Comparison of ENCODE assay signal across 8 mouse cellular contexts in genomic region chr11:60107449-60107848, GRCm38 (mm10). TPM values are rescaled to one million over a fixed set of nuclear protein-coding genes. Genes with fewer than 3 reads are reported as not detected.
DNase-seq lines count a peak whose midpoint lies in the region; ATAC-seq lines count a peak whose summit lies in the region.

No protein-coding gene starts in this region.

- no peaks in the 10 kb centered on the region for H3K27me3 ChIP-seq in heart, embryonic 13.5 days (replicated peaks)
- H3K27me3 ChIP-seq in midbrain, embryonic 10.5 days (ENCODE audit: low read depth, poor library complexity, severe bottlenecking): no peaks in the 10 kb centered on the region
- no peaks in the 10 kb centered on the region for H3K27me3 ChIP-seq in midbrain, embryonic 11.5 days (ENCODE audit: control insufficient read depth, insufficient read depth, low read length)
- H3K27me3 ChIP-seq in limb, embryonic 12.5 days: no peaks in the 10 kb centered on the region
- H3K27me3 ChIP-seq in stomach, embryonic 15.5 days (replicated peaks): no peaks in the 10 kb centered on the region

- peak overlapping the region; percentile 88; the same call in 1 of the 2 replicates for H3K4me3 ChIP-seq in heart, embryonic 13.5 days
- peak overlapping the region; percentile 99 for H3K4me3 ChIP-seq in midbrain, embryonic 10.5 days
- H3K4me3 ChIP-seq in midbrain, embryonic 11.5 days (ENCODE audit: low read depth, low read length): no peak overlapping the region
- peak overlapping the region; percentile 100; the same call in 1 of the 2 replicates for H3K4me3 ChIP-seq in limb, embryonic 12.5 days (replicated peaks)
- H3K4me3 ChIP-seq in stomach, embryonic 15.5 days (replicated peaks): no peak overlapping the region

- peak overlapping the region; percentile 99 for H3K27ac ChIP-seq in heart, embryonic 13.5 days (replicated peaks)
- peak overlapping the region; percentile 39; the same call in 1 of the 2 replicates for H3K27ac ChIP-seq in midbrain, embryonic 10.5 days (replicated peaks)
- H3K27ac ChIP-seq in midbrain, embryonic 11.5 days (ENCODE audit: low read depth, low read length): no peak overlapping the region
- H3K27ac ChIP-seq in limb, embryonic 12.5 days: peak overlapping the region; percentile 99
- peak overlapping the region; percentile 98 for H3K27ac ChIP-seq in stomach, embryonic 15.5 days

- peaks cover 76% of the 10 kb centered on the region for H3K4me1 ChIP-seq in heart, embryonic 13.5 days
- H3K4me1 ChIP-seq in midbrain, embryonic 10.5 days: peaks cover 72% of the 10 kb centered on the region
- H3K4me1 ChIP-seq in midbrain, embryonic 11.5 days (ENCODE audit: control insufficient read depth, insufficient read depth, low read length): peaks cover 31% of the 10 kb centered on the region
- H3K4me1 ChIP-seq in limb, embryonic 12.5 days (replicated peaks): peaks cover 63% of the 10 kb centered on the region
- peaks cover 60% of the 10 kb centered on the region for H3K4me1 ChIP-seq in stomach, embryonic 15.5 days

- DNase-seq in heart, adult 9 months (ENCODE audit: low spot score in 2 of 2): no peak
- DNase-seq in midbrain, embryonic 10.5 days (ENCODE audit: low spot score): no peak
- DNase-seq in midbrain, embryonic 11.5 days (ENCODE audit: low spot score, missing footprints): no peak
- no peak for DNase-seq in adrenal gland, postnatal 14 days
- no peak for DNase-seq in kidney, adult 18-20 months

- peak overlapping the region; percentile 99 for H3K9ac ChIP-seq in heart, embryonic 13.5 days
- H3K9ac ChIP-seq in midbrain, embryonic 11.5 days (ENCODE audit: low read length): no peak overlapping the region
- no peak overlapping the region; the same call in 1 of the 2 replicates for H3K9ac ChIP-seq in limb, embryonic 12.5 days (replicated peaks)
- no peak overlapping the region for H3K9ac ChIP-seq in stomach, embryonic 15.5 days

- no peaks in the 10 kb centered on the region for H3K36me3 ChIP-seq in heart, embryonic 13.5 days
- H3K36me3 ChIP-seq in midbrain, embryonic 10.5 days: no peaks in the 10 kb centered on the region
- H3K36me3 ChIP-seq in midbrain, embryonic 11.5 days (ENCODE audit: control insufficient read depth, insufficient read depth, low read length): no peaks in the 10 kb centered on the region
- no peaks in the 10 kb centered on the region for H3K36me3 ChIP-seq in limb, embryonic 12.5 days
- no peaks in the 10 kb centered on the region for H3K36me3 ChIP-seq in stomach, embryonic 15.5 days

- H3K9me3 ChIP-seq in heart, embryonic 13.5 days: no peaks in the 10 kb centered on the region
- no peaks in the 10 kb centered on the region for H3K9me3 ChIP-seq in midbrain, embryonic 10.5 days (replicated peaks)
- H3K9me3 ChIP-seq in midbrain, embryonic 11.5 days (ENCODE audit: control insufficient read depth, low read length): no peaks in the 10 kb centered on the region
- H3K9me3 ChIP-seq in limb, embryonic 12.5 days: no peaks in the 10 kb centered on the region
- no peaks in the 10 kb centered on the region for H3K9me3 ChIP-seq in stomach, embryonic 15.5 days

- WGBS in heart, embryonic 13.5 days: 78% methylated on average over 3 of the region's 3 CpGs
- WGBS in midbrain, embryonic 10.5 days: 93% methylated on average over 3 of the region's 3 CpGs
- WGBS in midbrain, embryonic 11.5 days: 89% methylated on average over 3 of the region's 3 CpGs
- WGBS in limb, embryonic 12.5 days: 62% methylated on average over 3 of the region's 3 CpGs
- WGBS in stomach, embryonic 15.5 days: 69% methylated on average over 3 of the region's 3 CpGs

- peak overlapping the region; percentile 81 for H3K4me2 ChIP-seq in heart, embryonic 13.5 days
- H3K4me2 ChIP-seq in midbrain, embryonic 11.5 days: no peak overlapping the region
- peak overlapping the region; percentile 74 for H3K4me2 ChIP-seq in limb, embryonic 12.5 days
- H3K4me2 ChIP-seq in stomach, embryonic 15.5 days: peak overlapping the region; percentile 78

- ATAC-seq in heart, embryonic 13.5 days (ENCODE audit: extremely low read depth, insufficient number of reproducible peaks, low FRiP score, low TSS enrichment): no peak
- no peak for ATAC-seq in midbrain, embryonic 11.5 days (ENCODE audit: low FRiP score)
- no peak for ATAC-seq in limb, embryonic 12.5 days (ENCODE audit: insufficient number of reproducible peaks, insufficient read depth, low FRiP score, low TSS enrichment, low read depth)
- ATAC-seq in stomach, embryonic 15.5 days (ENCODE audit: insufficient read depth, low FRiP score, low read depth): no peak

RNA-seq across cellular contexts. Expression of gene Rai1, which starts 2.6 kb away (rescaled TPM):
- polyA plus RNA-seq in heart, embryonic 13.5 days (2015; fragmentation: Nextera tagmentation; extraction: Ambion mirVana): 16.1 and 18.2 TPM in 2 replicates
- 23.4 and 23.9 TPM in 2 replicates for polyA plus RNA-seq in midbrain, embryonic 10.5 days (2016; fragmentation: Nextera tagmentation; extraction: Ambion mirVana)
- polyA plus RNA-seq in midbrain, embryonic 11.5 days (2014; fragmentation: Nextera tagmentation; extraction: Ambion mirVana): 19.0 and 23.9 TPM in 2 replicates
- polyA plus RNA-seq in limb, embryonic 12.5 days (2016; fragmentation: Nextera tagmentation; extraction: Ambion mirVana): 36.2 and 37.5 TPM in 2 replicates
- 21.7 and 24.4 TPM in 2 replicates for polyA plus RNA-seq in stomach, embryonic 15.5 days (2015; fragmentation: Nextera tagmentation; extraction: Ambion mirVana)
- 38.8 and 48.3 TPM in 2 replicates for total RNA-seq in adrenal gland, postnatal 14 days (2021)

Comparison
In these comparisons a context has a peak if more than half of its experiments do, and no peak if none do; other contexts are left out.
1. H3K4me3 ChIP-seq: peak in heart, embryonic 13.5 days (single experiment), midbrain, embryonic 10.5 days (single experiment) and limb, embryonic 12.5 days (single experiment); none in midbrain, embryonic 11.5 days (single experiment) and stomach, embryonic 15.5 days (single experiment).